Mouse (Mus musculus) thymus, postnatal 4 days (tissue): Measurements from ENCODE around the gene Hist1h2aa.
A peak's percentile ranks its signal among the peaks of the same experiment; 100 is the strongest.

Experiments
- DNase-seq: peaks from one replicate; pipeline ENCODE4 v3.0.0; 2021

Gene Hist1h2aa

DNA sequence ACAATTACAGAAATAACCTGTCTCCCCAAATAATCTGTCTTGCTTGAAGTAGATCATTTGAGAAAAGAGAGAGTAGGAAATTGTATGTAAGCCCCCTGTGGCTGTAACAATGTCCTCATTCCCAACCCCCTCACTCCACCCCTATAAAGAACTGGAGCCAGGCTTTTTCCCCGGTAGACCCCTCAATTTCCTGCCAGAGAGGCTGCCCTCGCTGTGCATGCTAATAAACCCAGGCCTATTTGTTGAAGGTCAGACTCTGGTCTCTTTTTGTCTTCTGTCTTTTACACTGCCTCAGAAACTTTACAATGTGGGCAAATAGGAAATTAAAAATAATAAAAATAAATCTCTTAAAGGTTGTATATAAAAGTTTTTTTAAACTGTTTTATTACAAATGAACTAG lies 12.0 kb downstream of the Hist1h2aa start:
- no peak for DNase-seq

GRCm38 (mm10) chr13:23949484-23950246 lies 15.4 kb downstream of the Hist1h2aa start:
- DNase-seq, result no peak

GRCm38 (mm10) chr13:23950928-23951327 lies 16.7 kb downstream of the Hist1h2aa start:
- peak; percentile 70 for DNase-seq

DNA sequence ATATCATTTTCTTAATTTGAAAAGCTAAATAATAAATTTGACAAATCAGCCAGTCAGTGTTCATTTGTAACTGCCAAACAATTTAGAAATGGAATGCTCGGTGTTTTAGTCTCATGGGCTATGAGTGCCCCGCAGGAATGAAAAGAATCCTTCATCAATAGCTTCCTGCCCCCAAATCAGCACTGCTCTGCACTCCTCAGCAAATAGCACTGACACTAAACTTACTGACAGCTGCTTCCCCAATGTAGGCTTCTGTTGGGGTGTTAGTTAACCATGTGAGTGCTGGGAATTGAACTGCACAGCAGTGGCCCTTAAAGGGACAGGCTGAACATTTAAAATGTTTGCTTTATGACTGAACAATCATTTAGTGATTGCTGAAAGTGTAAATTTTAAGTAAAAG lies 25.5 kb downstream of the Hist1h2aa start:
- DNase-seq, result no peak

- DNase-seq, result no peak
Measured at GRCm38 (mm10) chr13:23964909-23965308, 30.6 kb downstream of the Hist1h2aa start.

DNA sequence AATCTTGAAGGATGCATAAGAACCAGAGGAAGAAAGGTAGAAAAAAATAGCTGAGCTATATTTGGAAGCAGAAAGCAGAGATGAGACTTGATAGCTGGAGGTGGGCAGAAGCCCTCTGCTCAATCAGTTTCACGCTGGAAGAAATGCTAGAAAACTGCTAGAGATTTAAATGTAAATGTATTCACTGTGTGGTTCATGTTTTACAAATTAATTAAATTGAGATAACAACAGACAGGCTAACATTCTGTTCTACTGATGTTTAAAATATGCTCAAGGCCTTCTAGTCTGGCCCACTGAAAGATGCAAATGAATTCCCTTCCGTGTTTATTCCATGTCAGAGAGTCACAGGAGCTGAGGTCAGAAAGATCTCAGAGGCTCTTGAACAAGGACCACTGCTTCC lies 37.6 kb downstream of the Hist1h2aa start:
- no peak for DNase-seq

DNA sequence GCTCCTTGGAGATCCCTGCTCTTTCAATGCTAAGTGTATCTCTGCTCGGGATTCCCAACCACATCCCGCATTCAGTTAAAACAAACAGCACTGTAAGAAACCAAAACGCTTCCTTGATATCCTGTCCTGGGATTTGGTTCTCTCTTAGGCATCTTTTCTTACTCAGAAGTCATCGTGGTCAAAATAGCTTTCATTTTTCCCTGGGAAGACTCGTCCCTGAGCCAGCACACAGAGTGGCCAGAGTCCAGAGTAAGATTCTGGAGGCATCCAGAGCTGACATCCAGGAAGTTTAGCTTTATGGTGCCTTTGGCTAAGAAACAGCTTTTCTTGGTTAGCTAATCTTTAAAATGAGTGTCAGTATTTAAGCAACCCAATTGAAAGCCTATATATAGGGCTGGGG lies 38.0 kb downstream of the Hist1h2aa start:
- no peak for DNase-seq
